Comparison of ENCODE assay signal across 23 mouse cellular contexts in genomic region chr3:101306090-101306489, GRCm38 (mm10). TPM values are rescaled to one million over a fixed set of nuclear protein-coding genes. Genes with fewer than 3 reads are reported as not detected.
DNase-seq lines count a peak whose midpoint lies in the region; ATAC-seq and TF ChIP-seq lines count a peak whose summit lies in the region.
"Had no signal": no experiment of that assay in that cellular context is flagged by ENCODE, and none has a peak within 500 bp of the region (broad histone marks: within the 10 kb centered on the region; RNA-seq: fewer than 3 reads in every experiment).

No protein-coding gene starts in this region.

- no peak overlapping the region for H3K27ac ChIP-seq in lung, embryonic 14.5 days (ENCODE audit: low read depth)
- no peak overlapping the region for H3K27ac ChIP-seq in lung, embryonic 16.5 days (ENCODE audit: low read length)
- no peak overlapping the region for H3K27ac ChIP-seq in lung, postnatal 0 days (ENCODE audit: low read length)

- 47% methylated on average over 9 of the region's 9 CpGs for WGBS in lung, embryonic 14.5 days
- 43% methylated on average over 9 of the region's 9 CpGs for WGBS in lung, embryonic 16.5 days
- WGBS in lung, postnatal 0 days, result 41% methylated on average over 9 of the region's 9 CpGs
- WGBS in lung, adult 2 months, result 49% methylated on average over 9 of the region's 9 CpGs

- no peak overlapping the region for H3K4me2 ChIP-seq in lung, embryonic 14.5 days
- H3K4me2 ChIP-seq in lung, embryonic 16.5 days (ENCODE audit: low read depth, low read length), result no peak overlapping the region
- H3K4me2 ChIP-seq in lung, postnatal 0 days (replicated peaks; ENCODE audit: low read depth, low read length), result no peak overlapping the region

- H3K27me3 ChIP-seq in lung, embryonic 14.5 days (ENCODE audit: insufficient read depth, low read length), result no peaks in the 10 kb centered on the region
- no peaks in the 10 kb centered on the region for H3K27me3 ChIP-seq in lung, embryonic 16.5 days (ENCODE audit: control insufficient read depth, insufficient read depth, low read depth, low read length)
- no peaks in the 10 kb centered on the region for H3K27me3 ChIP-seq in lung, postnatal 0 days (replicated peaks; ENCODE audit: insufficient read depth, low read length)
- H3K27me3 ChIP-seq: CH12.LX, Patski had no signal

- TF ChIP-seq POLR2A in lung, adult 2 months (IDR thresholded peaks at IDR 0.05; ENCODE audit: borderline replicate concordance, extremely low read depth, low read depth, low read length), result no peak

- peak; percentile 67 for DNase-seq in lung, embryonic 14.5 days
- DNase-seq in lung, postnatal 25 days (ENCODE audit: low spot score), result no peak
- no peak for DNase-seq in lung, postnatal 36 days
- no peak for DNase-seq in lung, postnatal 0 days (ENCODE audit: low spot score)
- no peak for DNase-seq in lung, adult 2 months
- DNase-seq: adrenal gland, adult 2 months; adrenal gland, adult 8-10 months; adrenal gland, postnatal 10 days; adrenal gland, postnatal 14 days; adrenal gland, postnatal 25 days; adrenal gland, postnatal 36 days; B cell, adult 2 months; cerebellum, adult 11 months; cerebellum, adult 11-12 months; cerebellum, adult 18-20 months had no signal

- TF ChIP-seq CTCF in lung, embryonic 14.5 days (IDR thresholded peaks at IDR 0.05; ENCODE audit: low read depth), result no peak
- TF ChIP-seq CTCF in lung, postnatal 0 days (IDR thresholded peaks at IDR 0.05), result no peak
- no peak for TF ChIP-seq CTCF in lung, adult 2 months (IDR thresholded peaks at IDR 0.05; ENCODE audit: insufficient read depth, low read length)

- 0 out of 2 replicates have a peak, but pooled peaks have one; percentile 9 for TF ChIP-seq EP300 in lung, postnatal 0 days (IDR thresholded peaks at IDR 0.05)

- H3K4me1 ChIP-seq in lung, embryonic 14.5 days (ENCODE audit: insufficient read depth), result no peaks in the 10 kb centered on the region
- H3K4me1 ChIP-seq in lung, embryonic 16.5 days (replicated peaks; ENCODE audit: control insufficient read depth, insufficient read depth, low read length), result peaks cover 2% of the 10 kb centered on the region; the same call in 1 of the 2 replicates
- H3K4me1 ChIP-seq in lung, postnatal 0 days (ENCODE audit: insufficient read depth, low read depth, low read length), result no peaks in the 10 kb centered on the region
- H3K4me1 ChIP-seq in lung, adult 2 months (ENCODE audit: control insufficient read depth, insufficient read depth, low read length), result peaks cover 6% of the 10 kb centered on the region

- no peaks in the 10 kb centered on the region for H3K36me3 ChIP-seq in lung, embryonic 14.5 days (ENCODE audit: insufficient read depth)
- H3K36me3 ChIP-seq in lung, embryonic 16.5 days (ENCODE audit: control insufficient read depth, insufficient read depth, low read length), result no peaks in the 10 kb centered on the region
- no peaks in the 10 kb centered on the region for H3K36me3 ChIP-seq in lung, postnatal 0 days (ENCODE audit: insufficient read depth, low read length)
- H3K36me3 ChIP-seq: G1E had no signal

- H3K9me3 ChIP-seq in lung, embryonic 14.5 days (ENCODE audit: low read depth, low read length), result no peaks in the 10 kb centered on the region
- no peaks in the 10 kb centered on the region for H3K9me3 ChIP-seq in lung, embryonic 16.5 days (ENCODE audit: control insufficient read depth, low read length)
- no peaks in the 10 kb centered on the region for H3K9me3 ChIP-seq in lung, postnatal 0 days (ENCODE audit: low read length)
- H3K9me3 ChIP-seq: G1E had no signal

- no peak for ATAC-seq in lung, embryonic 14.5 days (ENCODE audit: insufficient read depth)
- peak; percentile 62; the same call in 1 of the 2 replicates for ATAC-seq in lung, embryonic 16.5 days (ENCODE audit: low read depth)
- no peak for ATAC-seq in lung, postnatal 0 days
- ATAC-seq: activated CD4-positive, CD25-positive, alpha-beta regulatory T cell, adult 4 months; CD4-positive, CD25-positive, alpha-beta regulatory T cell, adult 4 months; Patski had no signal

- no peak overlapping the region for H3K4me3 ChIP-seq in lung, embryonic 14.5 days (ENCODE audit: low read depth, low read length)
- no peak overlapping the region for H3K4me3 ChIP-seq in lung, embryonic 16.5 days (ENCODE audit: low read length)
- no peak overlapping the region for H3K4me3 ChIP-seq in lung, postnatal 0 days (ENCODE audit: low read depth, low read length)
- no peak overlapping the region for H3K4me3 ChIP-seq in lung, adult 2 months (replicated peaks; ENCODE audit: extremely low read depth, low read depth, low read length)

- no peak overlapping the region for H3K9ac ChIP-seq in lung, embryonic 14.5 days
- H3K9ac ChIP-seq in lung, embryonic 16.5 days (ENCODE audit: low read length), result no peak overlapping the region
- H3K9ac ChIP-seq in lung, postnatal 0 days (replicated peaks; ENCODE audit: low read depth), result no peak overlapping the region

RNA-seq across cellular contexts. Expression of gene Cd2, which starts 18.4 kb away (rescaled TPM):
- 0.42 TPM in 1 of 2 replicates, not detected in the other for polyA plus RNA-seq in lung, embryonic 14.5 days (2014; fragmentation: Nextera tagmentation; extraction: Ambion mirVana)
- 0.57 and 0.85 TPM in 2 replicates for polyA plus RNA-seq in lung, embryonic 16.5 days (2015; fragmentation: Nextera tagmentation; extraction: Ambion mirVana)
- 1.2 and 2.2 TPM in 2 replicates for polyA plus RNA-seq in lung, postnatal 0 days (2015; fragmentation: Nextera tagmentation; extraction: Ambion mirVana)
- polyA plus RNA-seq in lung, adult 2 months (2012; rRNA removed), result 10.7 and 11.4 TPM in 2 replicates
- polyA plus RNA-seq: brain, embryonic 14.5 days; C2C12; G1E; Patski had no signal
